In the genomic region with DNA sequence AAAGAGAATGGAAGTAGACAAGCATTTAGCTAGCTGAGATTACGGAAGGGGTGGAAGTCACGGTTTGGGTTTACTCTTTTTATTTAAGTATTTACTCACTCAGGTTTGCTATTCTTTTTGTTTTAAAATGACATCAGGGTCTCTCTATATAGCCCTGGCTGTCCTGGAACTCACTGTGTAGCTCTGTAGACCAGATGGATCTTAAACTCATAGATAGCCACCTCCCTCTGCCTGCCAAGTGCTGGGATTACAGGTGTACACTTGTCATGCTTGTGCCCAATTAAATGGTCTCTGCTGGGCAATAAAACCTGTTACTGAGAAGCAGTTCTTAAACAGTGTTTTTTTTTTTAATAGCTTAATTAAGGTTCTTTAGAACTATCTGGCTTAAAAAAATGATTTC, we compare ENCODE assay signal across 8 mouse cellular contexts. TPM values are rescaled to one million over a fixed set of nuclear protein-coding genes. Genes with fewer than 3 reads are reported as not detected.
DNase-seq lines count a peak whose midpoint lies in the region; ATAC-seq and TF ChIP-seq lines count a peak whose summit lies in the region.

No protein-coding gene starts in this region.

- H3K9me3 ChIP-seq in megakaryocyte, embryonic 14.5 days, result no peaks in the 10 kb centered on the region
- no peaks in the 10 kb centered on the region for H3K9me3 ChIP-seq in hindbrain, embryonic 15.5 days
- no peaks in the 10 kb centered on the region for H3K9me3 ChIP-seq in liver, postnatal 0 days (ENCODE audit: low read length)

- TF ChIP-seq EP300 in liver, postnatal 0 days (IDR thresholded peaks at IDR 0.05; ENCODE audit: low read depth), result no peak

- H3K27me3 ChIP-seq in megakaryocyte, embryonic 14.5 days (replicated peaks), result no peaks in the 10 kb centered on the region
- no peaks in the 10 kb centered on the region for H3K27me3 ChIP-seq in hindbrain, embryonic 15.5 days
- H3K27me3 ChIP-seq in liver, postnatal 0 days (ENCODE audit: insufficient read depth, low read length), result no peaks in the 10 kb centered on the region

- H3K4me3 ChIP-seq in megakaryocyte, embryonic 14.5 days (replicated peaks), result peak overlapping the region; percentile 93
- peak overlapping the region; percentile 91 for H3K4me3 ChIP-seq in hindbrain, embryonic 15.5 days
- H3K4me3 ChIP-seq in liver, postnatal 0 days (ENCODE audit: low read depth, low read length), result peak overlapping the region; percentile 98

- peaks cover 50% of the 10 kb centered on the region for H3K4me1 ChIP-seq in megakaryocyte, embryonic 14.5 days
- H3K4me1 ChIP-seq in hindbrain, embryonic 15.5 days (replicated peaks), result peaks cover 32% of the 10 kb centered on the region
- H3K4me1 ChIP-seq in liver, postnatal 0 days (ENCODE audit: insufficient read depth), result peaks cover 21% of the 10 kb centered on the region

- peak overlapping the region; percentile 71 for H3K4me2 ChIP-seq in hindbrain, embryonic 15.5 days
- H3K4me2 ChIP-seq in liver, postnatal 0 days (ENCODE audit: low read depth, low read length), result peak overlapping the region; percentile 79

- H3K9ac ChIP-seq in hindbrain, embryonic 15.5 days, result peak overlapping the region; percentile 93
- peak overlapping the region; percentile 97 for H3K9ac ChIP-seq in liver, postnatal 0 days (replicated peaks)

- H3K27ac ChIP-seq in hindbrain, embryonic 15.5 days (replicated peaks), result no peak overlapping the region
- no peak overlapping the region for H3K27ac ChIP-seq in liver, postnatal 0 days (ENCODE audit: low read depth)

- peak; percentile 14 for DNase-seq in cerebellum, adult 8-10 months
- DNase-seq in liver, postnatal 0 days, result no peak
- DNase-seq in ovary, adult 18-20 months (ENCODE audit: low spot score), result no peak
- no peak for DNase-seq in ovary, postnatal 36 days (ENCODE audit: low spot score)

- TF ChIP-seq CTCF in liver, postnatal 0 days (IDR thresholded peaks at IDR 0.05; ENCODE audit: low read depth), result peak; percentile 56

- no peak for ATAC-seq in megakaryocyte, adult 5-6 weeks (ENCODE audit: poor library complexity, severe bottlenecking)
- no peak for ATAC-seq in hindbrain, embryonic 15.5 days (ENCODE audit: low FRiP score, low read depth)
- no peak for ATAC-seq in liver, postnatal 0 days
- no peak for ATAC-seq in erythroid progenitor cell, adult 5-6 weeks (replicated peaks; ENCODE audit: low FRiP score, poor library complexity, severe bottlenecking)

- peaks cover 9% of the 10 kb centered on the region for H3K36me3 ChIP-seq in megakaryocyte, embryonic 14.5 days (replicated peaks; ENCODE audit: low read length)
- H3K36me3 ChIP-seq in hindbrain, embryonic 15.5 days, result no peaks in the 10 kb centered on the region
- no peaks in the 10 kb centered on the region for H3K36me3 ChIP-seq in liver, postnatal 0 days (replicated peaks; ENCODE audit: insufficient read depth, low read length)

- 45% methylated on average over 2 of the region's 2 CpGs for WGBS in hindbrain, embryonic 15.5 days
- WGBS in liver, postnatal 0 days (ENCODE audit: insufficient replicate concordance), result 37% methylated on average over 2 of the region's 2 CpGs

RNA-seq across cellular contexts. Expression of a gene that starts 2.1 kb away (rescaled TPM):
- polyA plus RNA-seq in megakaryocyte, embryonic 14.5 days (2012; ENCODE audit: insufficient read depth, low replicate concordance), result 135 and 173 TPM in 2 replicates
- total RNA-seq in megakaryocyte, adult 5-6 weeks (2015), result 304 and 335 TPM in 2 replicates
- 83.1 and 91.3 TPM in 2 replicates for total RNA-seq in megakaryocyte, adult 5-6 weeks (2017)
- 485 and 504 TPM in 2 replicates for polyA plus RNA-seq in hindbrain, embryonic 15.5 days (2015; fragmentation: Nextera tagmentation; extraction: Ambion mirVana)
- 196 and 201 TPM in 2 replicates for polyA plus RNA-seq in liver, postnatal 0 days (2015; fragmentation: Nextera tagmentation; extraction: Ambion mirVana)
- total RNA-seq in erythroid progenitor cell, adult 5-6 weeks (2015; ENCODE audit: low replicate concordance), result 95.1 and 143 TPM in 2 replicates
- 17.3 and 44.2 TPM in 2 replicates for total RNA-seq in erythroid progenitor cell, adult 5-6 weeks (2017; ENCODE audit: low replicate concordance)

RNA-seq across cellular contexts. Expression of a gene that starts 29.7 kb away (rescaled TPM):
- 4.6 and 5.2 TPM in 2 replicates for polyA plus RNA-seq in megakaryocyte, embryonic 14.5 days (2012; ENCODE audit: insufficient read depth, low replicate concordance)
- 8.7 TPM in 2 replicates for total RNA-seq in megakaryocyte, adult 5-6 weeks (2015)
- total RNA-seq in megakaryocyte, adult 5-6 weeks (2017), result 7.6 TPM in 2 replicates
- polyA plus RNA-seq in hindbrain, embryonic 15.5 days (2015; fragmentation: Nextera tagmentation; extraction: Ambion mirVana), result 11.1 and 11.8 TPM in 2 replicates
- polyA plus RNA-seq in liver, postnatal 0 days (2015; fragmentation: Nextera tagmentation; extraction: Ambion mirVana), result 3.9 and 4.3 TPM in 2 replicates
- 2.2 and 5.4 TPM in 2 replicates for total RNA-seq in erythroid progenitor cell, adult 5-6 weeks (2015; ENCODE audit: low replicate concordance)
- total RNA-seq in erythroid progenitor cell, adult 5-6 weeks (2017; ENCODE audit: low replicate concordance), result 5.9 and 7.4 TPM in 2 replicates

RNA-seq across cellular contexts. Expression of a gene that starts 53.1 kb away (rescaled TPM):
- not detected in 2 replicates for polyA plus RNA-seq in megakaryocyte, embryonic 14.5 days (2012; ENCODE audit: insufficient read depth, low replicate concordance)
- total RNA-seq in megakaryocyte, adult 5-6 weeks (2015), result 0.13 and 0.18 TPM in 2 replicates
- 0.07 and 0.28 TPM in 2 replicates for total RNA-seq in megakaryocyte, adult 5-6 weeks (2017)
- 0.07 and 0.09 TPM in 2 replicates for polyA plus RNA-seq in hindbrain, embryonic 15.5 days (2015; fragmentation: Nextera tagmentation; extraction: Ambion mirVana)
- 0.02 and 0.04 TPM in 2 replicates for polyA plus RNA-seq in liver, postnatal 0 days (2015; fragmentation: Nextera tagmentation; extraction: Ambion mirVana)
- total RNA-seq in erythroid progenitor cell, adult 5-6 weeks (2015; ENCODE audit: low replicate concordance), result 1.4 TPM in 1 of 2 replicates, not detected in the other
- under 0.01 TPM in 1 of 2 replicates, not detected in the other for total RNA-seq in erythroid progenitor cell, adult 5-6 weeks (2017; ENCODE audit: low replicate concordance)
